Mouse (Mus musculus): ENCODE results near the gene Rpl36a. TPM values are rescaled to one million over a fixed set of nuclear protein-coding genes. Genes with fewer than 3 reads are reported as not detected.

The Rpl36a gene
- polyA plus RNA-seq, 1 experiment = 451 TPM

DNA sequence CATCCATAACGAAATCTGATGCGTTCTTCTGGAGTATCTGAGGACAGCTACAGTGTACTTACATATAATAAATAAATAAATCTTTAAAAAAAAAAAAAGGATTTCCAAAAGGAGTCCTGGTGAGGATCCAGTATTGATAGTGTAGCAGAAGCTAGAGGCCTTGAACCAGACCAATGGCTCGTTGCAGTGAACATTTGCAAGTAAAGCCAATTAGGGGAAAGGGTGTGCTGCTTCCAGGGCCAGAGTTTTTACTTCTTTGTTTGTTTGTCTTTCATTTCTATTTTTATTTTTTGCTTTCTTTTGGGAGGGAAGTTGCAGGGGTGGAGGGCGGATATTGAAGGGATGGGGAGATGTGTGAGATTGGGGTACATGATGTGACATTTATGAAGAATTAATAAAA lies 32.1 kb upstream of the Rpl36a start:
- TF ChIP-seq CTCF (IDR thresholded peaks at IDR 0.05; ENCODE audit: borderline replicate concordance, insufficient read depth, low read depth, low read length) (no peak), POLR2A (IDR thresholded peaks at IDR 0.05; ENCODE audit: borderline replicate concordance, insufficient read depth, low read length) (no peak)
- Histone ChIP-seq H3K4me1 (ENCODE audit: control insufficient read depth, insufficient read depth, low read length) (no peaks in the 10 kb centered on the region), H3K27me3 (ENCODE audit: control insufficient read depth, insufficient read depth, low read length) (no peaks in the 10 kb centered on the region), H3K27ac (ENCODE audit: insufficient read depth, low read length) (no peak overlapping the region), H3K4me3 (replicated peaks; ENCODE audit: insufficient read depth, low read depth, low read length) (no peak overlapping the region)
- DNase-seq = no peak
- 89% methylated on average over 4 of the region's 4 CpGs for WGBS

GRCm38 (mm10) chrX:134554425-134554824 lies 31.0 kb upstream of the Rpl36a start:
- WGBS = 81% methylated on average over 6 of the region's 6 CpGs
- Histone ChIP-seq H3K27ac (ENCODE audit: insufficient read depth, low read length) (no peak overlapping the region), H3K4me3 (replicated peaks; ENCODE audit: insufficient read depth, low read depth, low read length) (no peak overlapping the region), H3K4me1 (ENCODE audit: control insufficient read depth, insufficient read depth, low read length) (no peaks in the 10 kb centered on the region), H3K27me3 (ENCODE audit: control insufficient read depth, insufficient read depth, low read length) (no peaks in the 10 kb centered on the region)
- TF ChIP-seq CTCF (IDR thresholded peaks at IDR 0.05; ENCODE audit: borderline replicate concordance, insufficient read depth, low read depth, low read length) = no peak
- no peak for DNase-seq

- H3K27me3 ChIP-seq (ENCODE audit: control insufficient read depth, insufficient read depth, low read length) = no peaks in the 10 kb centered on the region
- no peak for DNase-seq
- no peak overlapping the region for H3K4me3 ChIP-seq (replicated peaks; ENCODE audit: insufficient read depth, low read depth, low read length)
- no peak overlapping the region for H3K27ac ChIP-seq (ENCODE audit: insufficient read depth, low read length)
- no peaks in the 10 kb centered on the region for H3K4me1 ChIP-seq (ENCODE audit: control insufficient read depth, insufficient read depth, low read length)
- no peak for TF ChIP-seq POLR2A (IDR thresholded peaks at IDR 0.05; ENCODE audit: borderline replicate concordance, insufficient read depth, low read length)
- WGBS = 83% methylated on average over 4 of the region's 4 CpGs
Observed at GRCm38 (mm10) chrX:134564326-134564725, 21.1 kb upstream of the Rpl36a start.

- DNase-seq = no peak
- no peak overlapping the region for H3K27ac ChIP-seq (ENCODE audit: insufficient read depth, low read length)
- no peak overlapping the region for H3K4me3 ChIP-seq (replicated peaks; ENCODE audit: insufficient read depth, low read depth, low read length)
- H3K4me1 ChIP-seq (ENCODE audit: control insufficient read depth, insufficient read depth, low read length) = no peaks in the 10 kb centered on the region
- TF ChIP-seq CTCF (IDR thresholded peaks at IDR 0.05; ENCODE audit: borderline replicate concordance, insufficient read depth, low read depth, low read length) = no peak
- no peak for TF ChIP-seq POLR2A (IDR thresholded peaks at IDR 0.05; ENCODE audit: borderline replicate concordance, insufficient read depth, low read length)
- H3K27me3 ChIP-seq (ENCODE audit: control insufficient read depth, insufficient read depth, low read length) = no peaks in the 10 kb centered on the region
- 84% methylated on average over 8 of the region's 8 CpGs for WGBS
Observed at GRCm38 (mm10) chrX:134566536-134567222, 18.8 kb upstream of the Rpl36a start.

DNA sequence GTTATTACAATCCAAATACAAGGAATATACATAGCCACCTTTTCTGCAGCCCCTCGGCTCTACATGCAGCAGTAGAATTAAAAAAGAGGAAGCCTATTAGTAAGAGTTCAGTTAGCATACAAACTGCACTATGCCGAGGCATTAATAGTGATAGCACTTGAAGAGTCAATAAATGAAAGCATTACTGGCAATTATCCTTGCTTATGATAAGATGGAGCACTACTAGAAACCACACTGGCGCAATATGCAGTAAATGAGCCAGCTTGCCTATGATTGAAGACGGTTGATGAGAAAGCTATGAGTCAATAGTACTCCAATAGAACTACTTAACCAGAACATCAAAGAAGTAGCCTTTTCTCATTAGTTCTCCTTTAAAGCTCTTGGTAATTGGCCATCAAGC lies 7.6 kb upstream of the Rpl36a start:
- no peak for TF ChIP-seq CTCF (IDR thresholded peaks at IDR 0.05; ENCODE audit: borderline replicate concordance, insufficient read depth, low read depth, low read length)
- TF ChIP-seq POLR2A (IDR thresholded peaks at IDR 0.05; ENCODE audit: borderline replicate concordance, insufficient read depth, low read length) = no peak
- WGBS = 92% methylated on average over 4 of the region's 4 CpGs
- Histone ChIP-seq H3K4me1 (ENCODE audit: control insufficient read depth, insufficient read depth, low read length) (no peaks in the 10 kb centered on the region), H3K4me3 (replicated peaks; ENCODE audit: insufficient read depth, low read depth, low read length) (no peak overlapping the region), H3K27me3 (ENCODE audit: control insufficient read depth, insufficient read depth, low read length) (no peaks in the 10 kb centered on the region), H3K27ac (ENCODE audit: insufficient read depth, low read length) (no peak overlapping the region)
- DNase-seq = no peak

DNA sequence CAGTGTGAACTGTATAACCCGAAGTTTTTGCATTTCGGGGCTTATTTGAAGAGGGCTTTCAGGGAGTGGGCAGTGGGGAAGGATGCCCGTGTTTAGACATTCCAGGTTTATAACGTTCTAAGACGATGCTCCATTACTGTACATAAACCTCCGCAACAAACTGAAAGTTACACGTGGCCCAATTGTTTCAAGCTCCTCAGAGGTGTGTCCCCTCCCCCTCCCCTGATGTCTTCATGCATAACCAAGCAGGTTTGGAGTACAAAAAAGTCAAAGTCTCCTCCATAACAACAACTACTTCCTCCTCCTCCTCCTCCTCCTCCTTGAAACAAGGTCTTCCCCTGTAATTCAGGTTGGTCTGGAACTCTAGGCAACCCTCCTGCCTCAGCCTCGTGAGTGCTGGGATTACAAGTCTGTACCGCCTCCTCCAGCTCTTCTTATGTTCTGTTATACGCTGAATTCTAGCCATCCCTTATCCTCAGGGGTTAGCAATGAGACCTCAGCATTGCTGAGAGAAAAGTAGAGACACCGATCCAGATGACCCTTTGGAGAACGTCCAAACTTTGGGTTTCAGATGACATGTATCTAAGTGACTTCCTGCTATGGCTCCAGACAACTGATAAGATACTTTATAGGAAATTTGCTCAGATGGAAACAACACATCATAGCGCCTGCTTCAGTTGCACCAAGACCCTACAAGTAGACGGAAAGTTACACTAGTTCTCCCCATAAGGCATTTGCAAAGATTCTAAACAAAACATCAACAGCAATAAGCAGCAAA lies 4.7 kb upstream of the Rpl36a start:
- WGBS = 85% methylated on average over 14 of the region's 14 CpGs
- no peak overlapping the region for H3K27ac ChIP-seq (ENCODE audit: insufficient read depth, low read length)
- H3K4me3 ChIP-seq (replicated peaks; ENCODE audit: insufficient read depth, low read depth, low read length) = no peak overlapping the region
- H3K27me3 ChIP-seq (ENCODE audit: control insufficient read depth, insufficient read depth, low read length) = no peaks in the 10 kb centered on the region
- no peak for DNase-seq
- no peak for TF ChIP-seq CTCF (IDR thresholded peaks at IDR 0.05; ENCODE audit: borderline replicate concordance, insufficient read depth, low read depth, low read length)
- no peak for TF ChIP-seq POLR2A (IDR thresholded peaks at IDR 0.05; ENCODE audit: borderline replicate concordance, insufficient read depth, low read length)
- H3K4me1 ChIP-seq (ENCODE audit: control insufficient read depth, insufficient read depth, low read length) = no peaks in the 10 kb centered on the region

DNA sequence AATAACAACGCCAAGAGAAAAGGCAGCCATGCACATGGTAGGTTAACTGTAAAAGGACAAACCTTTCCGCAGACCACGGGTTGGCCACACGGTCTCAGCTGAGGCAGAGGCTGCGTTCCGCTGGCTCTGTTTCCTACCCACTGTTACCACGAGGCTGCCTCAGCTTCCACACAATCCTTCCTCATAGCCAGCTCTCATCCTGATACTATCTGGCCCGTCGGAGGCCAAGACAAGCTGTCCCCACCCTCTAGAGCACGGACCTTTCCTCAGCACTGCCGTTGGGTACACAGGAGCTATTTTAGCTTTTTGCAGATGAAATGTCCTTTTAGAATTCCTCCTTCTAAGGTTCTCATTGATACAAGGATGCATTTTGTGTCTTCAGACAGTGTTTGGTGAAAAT lies 3.2 kb upstream of the Rpl36a start:
- Histone ChIP-seq H3K4me3 (replicated peaks; ENCODE audit: insufficient read depth, low read depth, low read length) (no peak overlapping the region), H3K4me1 (ENCODE audit: control insufficient read depth, insufficient read depth, low read length) (no peaks in the 10 kb centered on the region), H3K27ac (ENCODE audit: insufficient read depth, low read length) (no peak overlapping the region), H3K27me3 (ENCODE audit: control insufficient read depth, insufficient read depth, low read length) (no peaks in the 10 kb centered on the region)
- WGBS = 79% methylated on average over 11 of the region's 11 CpGs
- TF ChIP-seq POLR2A (IDR thresholded peaks at IDR 0.05; ENCODE audit: borderline replicate concordance, insufficient read depth, low read length) = no peak
- TF ChIP-seq CTCF (IDR thresholded peaks at IDR 0.05; ENCODE audit: borderline replicate concordance, insufficient read depth, low read depth, low read length) = no peak
- DNase-seq = no peak
